Mouse (Mus musculus) myocyte (in vitro differentiated cells): Measurements from ENCODE around the gene Pck1. TPM values are rescaled to one million over a fixed set of nuclear protein-coding genes. Genes with fewer than 3 reads are reported as not detected.

Experiments used
- H3K27me3 ChIP-seq: one replicate; pipeline ENCODE4 v1.6.1; 2011; ENCODE audit not compliant: control insufficient read depth, insufficient read depth, insufficient read length
- H3K36me3 ChIP-seq: one replicate; pipeline ENCODE4 v1.6.1; 2011; ENCODE audit not compliant: control insufficient read depth, insufficient read depth
- H3K4me2 ChIP-seq: one replicate; pipeline ENCODE4 v1.6.1; 2011; ENCODE audit warnings: low read depth, control low read depth
- H3K4me3 ChIP-seq: one replicate; pipeline ENCODE4 v1.5.1; 2011; ENCODE audit warnings: mild to moderate bottlenecking, control low read depth, moderate library complexity
- H3K79me2 ChIP-seq: one replicate; pipeline ENCODE4 v1.6.1; 2011; ENCODE audit not compliant: control insufficient read depth, insufficient read depth
- H3ac ChIP-seq: one replicate; pipeline ENCODE4 v1.6.1; 2011; ENCODE audit not compliant: control insufficient read depth, insufficient read length
- CEBPB ChIP-seq: IDR thresholded peaks from 2 replicates; pipeline ENCODE4 v1.6.1; 2011; ENCODE audit warnings: mild to moderate bottlenecking, moderate library complexity; ENCODE audit not compliant: poor library complexity, insufficient read depth, severe bottlenecking
- E2F4 ChIP-seq: IDR thresholded peaks from one replicate; pipeline ENCODE4 v1.6.1; 2011; ENCODE audit warnings: mild to moderate bottlenecking, control low read depth, moderate library complexity; ENCODE audit not compliant: insufficient read depth
- MAX ChIP-seq: IDR thresholded peaks from one replicate; pipeline ENCODE4 v1.6.1; 2011; ENCODE audit warnings: low read depth, mild to moderate bottlenecking, control low read depth
- MYOD1 ChIP-seq, 3 experiments: IDR thresholded peaks; one replicate each; pipeline ENCODE4 v1.6.1; 2011; ENCODE audit warnings: control low read depth in 2 of 3, low read depth in 2 of 3, mild to moderate bottlenecking in 2 of 3, moderate library complexity in 1 of 3; ENCODE audit not compliant: insufficient read length in 2 of 3, control insufficient read depth in 1 of 3
- MYOG ChIP-seq, 3 experiments: IDR thresholded peaks; one replicate each; pipeline ENCODE4 v1.6.1; 2011; ENCODE audit warnings: control low read depth in 2 of 3, low read depth in 2 of 3, mild to moderate bottlenecking in 2 of 3; ENCODE audit not compliant: insufficient read length in 2 of 3, control insufficient read depth in 1 of 3, insufficient read depth in 1 of 3
- POLR2A ChIP-seq: IDR thresholded peaks from one replicate; pipeline ENCODE4 v1.6.1; 2011; ENCODE audit warnings: low read depth, mild to moderate bottlenecking, control low read depth, moderate library complexity; ENCODE audit not compliant: insufficient read length
- POLR2AphosphoS2 ChIP-seq: IDR thresholded peaks from one replicate; pipeline ENCODE4 v1.6.1; 2011; ENCODE audit warnings: low read depth, control low read depth; ENCODE audit not compliant: insufficient read length
- REST ChIP-seq: IDR thresholded peaks from one replicate; pipeline ENCODE4 v1.6.1; 2011; ENCODE audit warnings: mild to moderate bottlenecking, control low read depth, moderate library complexity; ENCODE audit not compliant: insufficient read depth, insufficient read length
- SRF ChIP-seq: IDR thresholded peaks from one replicate; pipeline ENCODE4 v1.6.1; 2011; ENCODE audit warnings: low read depth; ENCODE audit not compliant: control insufficient read depth, insufficient read length
- TCF12 ChIP-seq: IDR thresholded peaks from one replicate; pipeline ENCODE4 v1.6.1; 2011; ENCODE audit warnings: mild to moderate bottlenecking, control low read depth; ENCODE audit not compliant: poor library complexity, insufficient read depth, severe bottlenecking
- TCF3 ChIP-seq: IDR thresholded peaks from one replicate; pipeline ENCODE4 v1.6.1; 2011; ENCODE audit warnings: low read depth, control low read depth; ENCODE audit not compliant: insufficient read length
- USF1 ChIP-seq: IDR thresholded peaks from one replicate; pipeline ENCODE4 v1.6.1; 2011; ENCODE audit warnings: low read depth, mild to moderate bottlenecking, control low read depth, moderate library complexity
- polyA plus RNA-seq: library from polyadenylated mRNA; unstranded; fragments of >200 nt; fragmentation: generic; extraction: Trizol; gene quantifications from one replicate; pipeline ENCODE4 v1.2.1, GENCODE M21; 2012; ENCODE audit warnings: missing spikeins

The Pck1 gene
- polyA plus RNA-seq, 1 experiment, result not detected

- Histone ChIP-seq H3K36me3 (no peaks in the 10 kb centered on the region), H3K4me3 (no peak overlapping the region), H3K79me2 (no peaks in the 10 kb centered on the region), H3K27me3 (peaks cover 36% of the 10 kb centered on the region), H3K4me2 (no peak overlapping the region), H3ac (no peak overlapping the region)
- TF ChIP-seq SRF (no peak), POLR2A (no peak), TCF12 (no peak), MYOG (IDR thresholded peaks at IDR 0.05; ENCODE audit: control insufficient read depth in 1 of 3, insufficient read depth in 1 of 3, insufficient read length in 2 of 3, low read depth in 2 of 3) (no peak), CEBPB (no peak), TCF3 (no peak)
These were observed 6.8 kb downstream of the Pck1 start for GRCm38 (mm10) chr2:173159354-173160311.

DNA sequence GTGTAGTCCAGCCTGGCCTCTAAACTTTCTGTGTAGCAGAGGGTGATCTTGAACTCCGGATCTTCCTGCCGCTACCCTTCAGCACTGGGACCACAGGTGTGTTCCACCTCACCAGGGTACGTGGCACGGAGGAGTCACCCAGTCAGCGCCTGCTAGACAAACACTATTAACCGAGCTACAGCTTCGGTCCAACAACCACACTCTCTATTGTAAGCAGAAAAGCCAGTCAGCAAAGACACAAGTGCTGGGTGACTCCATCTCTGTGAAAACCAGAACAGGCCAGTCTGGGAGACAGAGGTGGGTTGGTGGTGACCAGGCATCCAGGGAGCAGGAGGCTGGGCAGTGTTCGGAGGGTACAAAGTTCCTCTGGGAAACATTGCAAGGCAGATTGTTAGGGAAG is 10.5 kb downstream of the Pck1 start:
- Histone ChIP-seq H3ac (no peak overlapping the region), H3K27me3 (peaks cover 39% of the 10 kb centered on the region), H3K79me2 (no peaks in the 10 kb centered on the region), H3K4me2 (no peak overlapping the region), H3K4me3 (no peak overlapping the region), H3K36me3 (no peaks in the 10 kb centered on the region)
- no peak for TF ChIP-seq POLR2AphosphoS2
- no peak for TF ChIP-seq TCF12
- TF ChIP-seq MAX, result no peak
- no peak for TF ChIP-seq POLR2A
- TF ChIP-seq REST, result no peak
- no peak for TF ChIP-seq MYOG (IDR thresholded peaks at IDR 0.05; ENCODE audit: control insufficient read depth in 1 of 3, insufficient read depth in 1 of 3, insufficient read length in 2 of 3, low read depth in 2 of 3)
- no peak for TF ChIP-seq USF1
- TF ChIP-seq TCF3, result no peak
- no peak for TF ChIP-seq MYOD1 (IDR thresholded peaks at IDR 0.05; ENCODE audit: control insufficient read depth in 1 of 3, insufficient read length in 2 of 3, low read depth in 2 of 3)
- TF ChIP-seq SRF, result no peak
- TF ChIP-seq E2F4, result no peak

GRCm38 (mm10) chr2:173164358-173164757 is 11.5 kb downstream of the Pck1 start:
- H3K27me3 ChIP-seq, result peaks cover 34% of the 10 kb centered on the region

DNA sequence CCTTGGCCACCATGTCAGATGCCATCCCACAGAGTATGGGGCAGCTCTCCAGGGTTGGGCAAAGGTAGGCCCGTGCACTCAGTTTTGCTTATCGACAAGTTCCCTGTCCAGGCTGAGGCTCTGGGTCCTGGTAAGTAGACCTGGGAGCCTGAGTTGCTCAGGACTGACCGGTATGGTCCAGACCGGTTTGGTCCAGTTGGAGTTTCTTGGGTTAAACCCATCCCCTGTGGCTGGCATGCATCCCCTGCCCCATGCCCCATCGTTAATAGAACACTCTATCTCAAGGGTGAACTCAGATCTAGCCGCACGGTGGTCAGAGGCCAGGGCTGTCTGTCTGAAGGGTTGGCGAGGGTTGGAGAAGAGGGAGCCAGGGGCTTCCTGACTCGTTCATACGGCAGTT is 12.1 kb downstream of the Pck1 start:
- no peak overlapping the region for H3K4me2 ChIP-seq
- H3K36me3 ChIP-seq, result no peaks in the 10 kb centered on the region
- no peak overlapping the region for H3K4me3 ChIP-seq
- H3ac ChIP-seq, result no peak overlapping the region
- TF ChIP-seq POLR2A, result no peak
- TF ChIP-seq POLR2AphosphoS2, result no peak
- TF ChIP-seq SRF, result no peak
- no peak for TF ChIP-seq MAX
- no peak for TF ChIP-seq TCF3
- TF ChIP-seq CEBPB, result no peak
- TF ChIP-seq USF1, result no peak
- TF ChIP-seq TCF12, result no peak
- TF ChIP-seq REST, result no peak
- no peak for TF ChIP-seq E2F4
- no peak for TF ChIP-seq MYOG (IDR thresholded peaks at IDR 0.05; ENCODE audit: control insufficient read depth in 1 of 3, insufficient read depth in 1 of 3, insufficient read length in 2 of 3, low read depth in 2 of 3)
- no peak for TF ChIP-seq MYOD1 (IDR thresholded peaks at IDR 0.05; ENCODE audit: control insufficient read depth in 1 of 3, insufficient read length in 2 of 3, low read depth in 2 of 3)
- peaks cover 33% of the 10 kb centered on the region for H3K27me3 ChIP-seq
- no peaks in the 10 kb centered on the region for H3K79me2 ChIP-seq

More at GRCm38 (mm10) chr2:173164358-173164757, 11.5 kb downstream of the Pck1 start:
- no peak for TF ChIP-seq TCF3
- TF ChIP-seq REST, result no peak
- TF ChIP-seq USF1, result no peak
- no peak for TF ChIP-seq MAX
- no peak for TF ChIP-seq MYOG (IDR thresholded peaks at IDR 0.05; ENCODE audit: control insufficient read depth in 1 of 3, insufficient read depth in 1 of 3, insufficient read length in 2 of 3, low read depth in 2 of 3)
- TF ChIP-seq POLR2A, result no peak
- TF ChIP-seq CEBPB, result no peak
- no peak for TF ChIP-seq POLR2AphosphoS2
- TF ChIP-seq TCF12, result no peak
- TF ChIP-seq E2F4, result no peak
- no peak for TF ChIP-seq SRF
- no peak for TF ChIP-seq MYOD1 (IDR thresholded peaks at IDR 0.05; ENCODE audit: control insufficient read depth in 1 of 3, insufficient read length in 2 of 3, low read depth in 2 of 3)
- Histone ChIP-seq H3K79me2 (no peaks in the 10 kb centered on the region), H3K4me3 (no peak overlapping the region), H3K36me3 (no peaks in the 10 kb centered on the region), H3ac (no peak overlapping the region), H3K4me2 (no peak overlapping the region)
